Mouse (Mus musculus): ENCODE measurements around the gene Uroc1. TPM values are rescaled to one million over a fixed set of nuclear protein-coding genes. Genes with fewer than 3 reads are reported as not detected.

Gene Uroc1
- total RNA-seq, 1 experiment from 2014 or later: not detected

GRCm38 (mm10) chr6:90347183-90347582, 14.1 kb downstream of the Uroc1 start:
- ATAC-seq (ENCODE audit: extremely low read depth, insufficient number of reproducible peaks, low FRiP score, poor library complexity, severe bottlenecking): no peak

GRCm38 (mm10) chr6:90348500-90348899, 15.4 kb downstream of the Uroc1 start:
- no peak for ATAC-seq (ENCODE audit: extremely low read depth, insufficient number of reproducible peaks, low FRiP score, poor library complexity, severe bottlenecking)

- ATAC-seq (ENCODE audit: extremely low read depth, insufficient number of reproducible peaks, low FRiP score, poor library complexity, severe bottlenecking): no peak
These were observed 16.9 kb downstream of the Uroc1 start for GRCm38 (mm10) chr6:90350011-90350410.

- ATAC-seq (ENCODE audit: extremely low read depth, insufficient number of reproducible peaks, low FRiP score, poor library complexity, severe bottlenecking): no peak
These were observed 25.1 kb downstream of the Uroc1 start for GRCm38 (mm10) chr6:90358142-90358541.

GRCm38 (mm10) chr6:90359445-90359844, 26.4 kb downstream of the Uroc1 start:
- ATAC-seq (ENCODE audit: extremely low read depth, insufficient number of reproducible peaks, low FRiP score, poor library complexity, severe bottlenecking): no peak

GRCm38 (mm10) chr6:90360024-90360781, 27.1 kb downstream of the Uroc1 start:
- ATAC-seq (ENCODE audit: extremely low read depth, insufficient number of reproducible peaks, low FRiP score, poor library complexity, severe bottlenecking): no peak

- no peak for ATAC-seq (ENCODE audit: extremely low read depth, insufficient number of reproducible peaks, low FRiP score, poor library complexity, severe bottlenecking)
These were observed 28.0 kb downstream of the Uroc1 start for GRCm38 (mm10) chr6:90360922-90361614.

GRCm38 (mm10) chr6:90363301-90363700, 30.2 kb downstream of the Uroc1 start:
- ATAC-seq (ENCODE audit: extremely low read depth, insufficient number of reproducible peaks, low FRiP score, poor library complexity, severe bottlenecking): no peak

- peak; percentile 88 for ATAC-seq (ENCODE audit: extremely low read depth, insufficient number of reproducible peaks, low FRiP score, poor library complexity, severe bottlenecking)
These were observed 36.1 kb downstream of the Uroc1 start, which contains the start of gene Zxdc for GRCm38 (mm10) chr6:90368976-90369724. Zxdc (plus strand) TSS chr6:90369492.

- peak; percentile 11; the same call in 1 of the 2 replicates for ATAC-seq (ENCODE audit: extremely low read depth, insufficient number of reproducible peaks, low FRiP score, poor library complexity, severe bottlenecking)
These were observed 36.9 kb downstream of the Uroc1 start for GRCm38 (mm10) chr6:90369725-90370553.

- no peak for ATAC-seq (ENCODE audit: extremely low read depth, insufficient number of reproducible peaks, low FRiP score, poor library complexity, severe bottlenecking)
These were observed 41.6 kb downstream of the Uroc1 start for GRCm38 (mm10) chr6:90374647-90375046.

- peak; percentile 66; the same call in 1 of the 2 replicates for ATAC-seq (ENCODE audit: extremely low read depth, insufficient number of reproducible peaks, low FRiP score, poor library complexity, severe bottlenecking)
These were observed 44.6 kb downstream of the Uroc1 start for GRCm38 (mm10) chr6:90377708-90378107.

- no peak for ATAC-seq (ENCODE audit: extremely low read depth, insufficient number of reproducible peaks, low FRiP score, poor library complexity, severe bottlenecking)
These were observed 48.4 kb downstream of the Uroc1 start for GRCm38 (mm10) chr6:90381465-90381864.

GRCm38 (mm10) chr6:90390629-90391028, 57.5 kb downstream of the Uroc1 start:
- no peak for ATAC-seq (ENCODE audit: extremely low read depth, insufficient number of reproducible peaks, low FRiP score, poor library complexity, severe bottlenecking)

GRCm38 (mm10) chr6:90393948-90394347, 60.9 kb downstream of the Uroc1 start:
- no peak for ATAC-seq (ENCODE audit: extremely low read depth, insufficient number of reproducible peaks, low FRiP score, poor library complexity, severe bottlenecking)

GRCm38 (mm10) chr6:90395751-90396150, 62.7 kb downstream of the Uroc1 start:
- no peak for ATAC-seq (ENCODE audit: extremely low read depth, insufficient number of reproducible peaks, low FRiP score, poor library complexity, severe bottlenecking)

- no peak for ATAC-seq (ENCODE audit: extremely low read depth, insufficient number of reproducible peaks, low FRiP score, poor library complexity, severe bottlenecking)
These were observed 64.2 kb downstream of the Uroc1 start for GRCm38 (mm10) chr6:90397291-90397690.

- ATAC-seq (ENCODE audit: extremely low read depth, insufficient number of reproducible peaks, low FRiP score, poor library complexity, severe bottlenecking): no peak
These were observed 75.5 kb downstream of the Uroc1 start for GRCm38 (mm10) chr6:90408632-90409031.

- no peak for ATAC-seq (ENCODE audit: extremely low read depth, insufficient number of reproducible peaks, low FRiP score, poor library complexity, severe bottlenecking)
These were observed 77.9 kb downstream of the Uroc1 start for GRCm38 (mm10) chr6:90410972-90411371.

All from neutrophil, adult 5-6 weeks (primary cell).